16 mouse cellular contexts compared by ENCODE assay signal in the genomic region with DNA sequence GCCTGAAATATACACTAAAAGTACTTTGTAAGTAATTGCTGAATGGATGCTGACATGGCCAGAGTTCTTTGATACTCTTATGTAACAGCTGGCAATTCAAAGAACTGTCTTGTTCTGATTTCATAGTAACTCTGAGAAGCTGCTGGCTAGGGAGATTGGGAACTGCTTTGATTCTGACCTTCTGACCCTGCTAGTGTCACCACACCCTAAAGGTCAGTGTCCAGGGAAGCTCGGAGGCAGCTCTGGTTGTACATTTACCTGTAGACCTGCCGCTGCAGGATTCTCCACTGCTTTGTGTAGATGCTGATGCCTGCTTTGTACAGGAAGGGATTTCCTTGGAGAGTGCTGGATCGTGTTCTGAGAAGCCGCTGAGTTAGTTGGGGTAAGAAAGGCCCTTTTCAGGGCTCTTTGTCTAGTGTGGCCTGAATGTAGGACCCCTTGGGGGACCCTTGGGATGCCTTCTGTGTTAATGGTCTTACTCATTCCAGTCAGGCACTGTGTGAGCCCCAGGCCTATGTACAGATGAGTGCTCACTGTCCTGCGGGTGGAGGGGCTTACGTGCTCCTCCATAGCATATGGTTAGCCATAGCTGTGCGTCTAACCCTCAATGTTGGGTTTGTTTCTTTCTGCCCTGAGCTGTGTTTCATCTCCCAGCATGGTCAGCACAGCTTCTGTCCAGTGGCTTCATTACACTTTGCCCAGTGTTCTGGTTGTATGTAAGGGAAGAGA. TPM values are rescaled to one million over a fixed set of nuclear protein-coding genes. Genes with fewer than 3 reads are reported as not detected.
A peak's percentile ranks its signal among the peaks of the same experiment; 100 is the strongest.
DNase-seq lines count a peak whose midpoint lies in the region; ATAC-seq and TF ChIP-seq lines count a peak whose summit lies in the region.
"Had no signal": no experiment of that assay in that cellular context is flagged by ENCODE, and none has a peak within 500 bp of the region (broad histone marks: within the 10 kb centered on the region; RNA-seq: fewer than 3 reads in every experiment).

No protein-coding gene starts in this region.

- no peak overlapping the region for H3K4me3 ChIP-seq in hindbrain, embryonic 16.5 days (ENCODE audit: low read length)
- no peak overlapping the region for H3K4me3 ChIP-seq in hindbrain, embryonic 12.5 days
- H3K4me3 ChIP-seq in midbrain, embryonic 16.5 days (ENCODE audit: low read depth, low read length) = no peak overlapping the region
- no peak overlapping the region for H3K4me3 ChIP-seq in midbrain, postnatal 0 days (ENCODE audit: low read depth, low read length)
- 0 out of 2 replicates have a peak overlapping the region, but pooled peaks have one; percentile 20 for H3K4me3 ChIP-seq in liver, embryonic 11.5 days (ENCODE audit: low read depth, low read length)
- no peak overlapping the region for H3K4me3 ChIP-seq in neural tube, embryonic 15.5 days (replicated peaks)

- 62% methylated on average over 7 of the region's 7 CpGs for WGBS in hindbrain, embryonic 16.5 days
- WGBS in hindbrain, embryonic 12.5 days = 65% methylated on average over 7 of the region's 7 CpGs
- 58% methylated on average over 7 of the region's 7 CpGs for WGBS in midbrain, embryonic 16.5 days
- 59% methylated on average over 7 of the region's 7 CpGs for WGBS in midbrain, postnatal 0 days
- WGBS in liver, embryonic 11.5 days = 80% methylated on average over 7 of the region's 7 CpGs
- WGBS in neural tube, embryonic 15.5 days = 52% methylated on average over 7 of the region's 7 CpGs

- peak; percentile 32; the same call in 1 of the 2 replicates for ATAC-seq in hindbrain, embryonic 16.5 days
- no peak; the same call in 1 of the 2 replicates for ATAC-seq in hindbrain, embryonic 12.5 days (ENCODE audit: low FRiP score)
- peak; percentile 9; the same call in 1 of the 2 replicates for ATAC-seq in midbrain, embryonic 16.5 days
- ATAC-seq in midbrain, postnatal 0 days (ENCODE audit: low FRiP score) = no peak
- peak; percentile 45; the same call in 1 of the 2 replicates for ATAC-seq in liver, embryonic 11.5 days (replicated peaks; ENCODE audit: low FRiP score)
- no peak for ATAC-seq in neural tube, embryonic 15.5 days (ENCODE audit: low FRiP score)
- ATAC-seq: forebrain, embryonic 16.5 days had no signal

- no peaks in the 10 kb centered on the region for H3K36me3 ChIP-seq in hindbrain, embryonic 16.5 days (ENCODE audit: control insufficient read depth, insufficient read depth, low read length)
- H3K36me3 ChIP-seq in hindbrain, embryonic 12.5 days = no peaks in the 10 kb centered on the region
- no peaks in the 10 kb centered on the region for H3K36me3 ChIP-seq in midbrain, embryonic 16.5 days (ENCODE audit: control insufficient read depth, insufficient read depth, low read length)
- no peaks in the 10 kb centered on the region for H3K36me3 ChIP-seq in midbrain, postnatal 0 days (ENCODE audit: insufficient read depth, low read length)
- H3K36me3 ChIP-seq in liver, embryonic 11.5 days (ENCODE audit: control insufficient read depth, insufficient read depth, low read length) = no peaks in the 10 kb centered on the region
- no peaks in the 10 kb centered on the region for H3K36me3 ChIP-seq in neural tube, embryonic 15.5 days

- DNase-seq in midbrain, postnatal 0 days (ENCODE audit: low spot score) = no peak
- DNase-seq in liver, embryonic 11.5 days (ENCODE audit: low spot score) = no peak
- DNase-seq in urinary bladder, postnatal 10 days (ENCODE audit: low spot score) = no peak
- DNase-seq: adrenal gland, adult 2 months; cerebellum, postnatal 10 days; gastrocnemius, postnatal 14 days; heart, postnatal 4 days; lung, embryonic 14.5 days; right cerebral cortex, postnatal 25 days; thymus, postnatal 4 days had no signal

- no peak for TF ChIP-seq CTCF in midbrain, postnatal 0 days (IDR thresholded peaks at IDR 0.05)

- H3K9me3 ChIP-seq in hindbrain, embryonic 16.5 days (ENCODE audit: control insufficient read depth, low read length) = no peaks in the 10 kb centered on the region
- no peaks in the 10 kb centered on the region for H3K9me3 ChIP-seq in hindbrain, embryonic 12.5 days (replicated peaks)
- no peaks in the 10 kb centered on the region for H3K9me3 ChIP-seq in midbrain, embryonic 16.5 days (replicated peaks; ENCODE audit: control insufficient read depth, low read length, poor library complexity, severe bottlenecking)
- H3K9me3 ChIP-seq in midbrain, postnatal 0 days (ENCODE audit: low read length) = no peaks in the 10 kb centered on the region
- no peaks in the 10 kb centered on the region for H3K9me3 ChIP-seq in liver, embryonic 11.5 days (ENCODE audit: control insufficient read depth, low read length)
- no peaks in the 10 kb centered on the region for H3K9me3 ChIP-seq in neural tube, embryonic 15.5 days (replicated peaks)

- no peak overlapping the region for H3K27ac ChIP-seq in hindbrain, embryonic 16.5 days (ENCODE audit: low read depth, low read length)
- no peak overlapping the region for H3K27ac ChIP-seq in hindbrain, embryonic 12.5 days
- H3K27ac ChIP-seq in midbrain, embryonic 16.5 days (ENCODE audit: low read length) = no peak overlapping the region
- H3K27ac ChIP-seq in midbrain, postnatal 0 days (ENCODE audit: low read depth, low read length) = no peak overlapping the region
- H3K27ac ChIP-seq in liver, embryonic 11.5 days (ENCODE audit: low read depth, low read length) = peak overlapping the region; percentile 55
- H3K27ac ChIP-seq in neural tube, embryonic 15.5 days (replicated peaks) = no peak overlapping the region

- no peaks in the 10 kb centered on the region for H3K27me3 ChIP-seq in hindbrain, embryonic 16.5 days (replicated peaks; ENCODE audit: control insufficient read depth, insufficient read depth, low read length)
- no peaks in the 10 kb centered on the region for H3K27me3 ChIP-seq in hindbrain, embryonic 12.5 days
- H3K27me3 ChIP-seq in midbrain, embryonic 16.5 days (ENCODE audit: control insufficient read depth, insufficient read depth, low read depth, low read length) = no peaks in the 10 kb centered on the region
- H3K27me3 ChIP-seq in midbrain, postnatal 0 days (ENCODE audit: insufficient read depth, low read length) = no peaks in the 10 kb centered on the region
- H3K27me3 ChIP-seq in liver, embryonic 11.5 days (replicated peaks; ENCODE audit: control insufficient read depth, insufficient read depth, low read length) = no peaks in the 10 kb centered on the region
- H3K27me3 ChIP-seq in neural tube, embryonic 15.5 days (replicated peaks) = no peaks in the 10 kb centered on the region
- H3K27me3 ChIP-seq: CH12.LX had no signal

- H3K4me1 ChIP-seq in hindbrain, embryonic 16.5 days (ENCODE audit: control insufficient read depth, insufficient read depth, low read depth, low read length) = peaks cover 11% of the 10 kb centered on the region; the same call in 1 of the 2 replicates
- peaks cover 19% of the 10 kb centered on the region for H3K4me1 ChIP-seq in hindbrain, embryonic 12.5 days
- peaks cover 21% of the 10 kb centered on the region for H3K4me1 ChIP-seq in midbrain, embryonic 16.5 days (ENCODE audit: control insufficient read depth, insufficient read depth, low read length)
- H3K4me1 ChIP-seq in midbrain, postnatal 0 days (ENCODE audit: insufficient read depth, low read length) = no peaks in the 10 kb centered on the region
- peaks cover 8% of the 10 kb centered on the region for H3K4me1 ChIP-seq in liver, embryonic 11.5 days (replicated peaks; ENCODE audit: control insufficient read depth, insufficient read depth, low read length)
- peaks cover 42% of the 10 kb centered on the region for H3K4me1 ChIP-seq in neural tube, embryonic 15.5 days

- no peak overlapping the region for H3K9ac ChIP-seq in hindbrain, embryonic 16.5 days (ENCODE audit: low read depth, low read length)
- no peak overlapping the region for H3K9ac ChIP-seq in hindbrain, embryonic 12.5 days
- H3K9ac ChIP-seq in midbrain, embryonic 16.5 days (ENCODE audit: low read depth, low read length) = no peak overlapping the region
- H3K9ac ChIP-seq in midbrain, postnatal 0 days (replicated peaks; ENCODE audit: low read length, poor library complexity, severe bottlenecking) = no peak overlapping the region
- H3K9ac ChIP-seq in liver, embryonic 11.5 days (ENCODE audit: low read depth, low read length) = no peak overlapping the region
- no peak overlapping the region for H3K9ac ChIP-seq in neural tube, embryonic 15.5 days (replicated peaks)
- H3K9ac ChIP-seq: lung, embryonic 14.5 days had no signal

- H3K4me2 ChIP-seq in hindbrain, embryonic 16.5 days (ENCODE audit: low read length) = no peak overlapping the region
- H3K4me2 ChIP-seq in hindbrain, embryonic 12.5 days (replicated peaks) = no peak overlapping the region
- no peak overlapping the region for H3K4me2 ChIP-seq in midbrain, embryonic 16.5 days (ENCODE audit: low read length)
- no peak overlapping the region for H3K4me2 ChIP-seq in midbrain, postnatal 0 days (ENCODE audit: low read depth, low read length, poor library complexity, severe bottlenecking)
- H3K4me2 ChIP-seq in liver, embryonic 11.5 days = peak overlapping the region; percentile 39
- H3K4me2 ChIP-seq in neural tube, embryonic 15.5 days = no peak overlapping the region
- H3K4me2 ChIP-seq: lung, embryonic 14.5 days had no signal

RNA-seq across cellular contexts. Expression of a gene that starts 45.0 kb away (rescaled TPM):
- 26.6 and 28.4 TPM in 2 replicates for polyA plus RNA-seq in hindbrain, embryonic 16.5 days (2015; fragmentation: Nextera tagmentation; extraction: Ambion mirVana)
- polyA plus RNA-seq in hindbrain, embryonic 12.5 days (2016; fragmentation: Nextera tagmentation; extraction: Ambion mirVana) = 17.4 and 19.3 TPM in 2 replicates
- polyA plus RNA-seq in midbrain, embryonic 16.5 days (2015; fragmentation: Nextera tagmentation; extraction: Ambion mirVana) = 33.0 and 33.4 TPM in 2 replicates
- 86.0 and 94.4 TPM in 2 replicates for total RNA-seq in midbrain, postnatal 0 days (2014; rRNA removed)
- 25.8 and 27.3 TPM in 2 replicates for polyA plus RNA-seq in midbrain, postnatal 0 days (2015; fragmentation: Nextera tagmentation; extraction: Ambion mirVana)
- 15.2 and 16.4 TPM in 2 replicates for polyA plus RNA-seq in liver, embryonic 11.5 days (2014; fragmentation: Nextera tagmentation; extraction: Ambion mirVana)
- 21.4 and 24.1 TPM in 2 replicates for polyA plus RNA-seq in neural tube, embryonic 15.5 days (2015; fragmentation: Nextera tagmentation; extraction: Ambion mirVana)

Comparison
In these comparisons a context has a peak if more than half of its experiments do, and no peak if none do; other contexts are left out.
1. ATAC-seq: peak in hindbrain, embryonic 16.5 days (single experiment), midbrain, embryonic 16.5 days (single experiment) and liver, embryonic 11.5 days (single experiment); none in hindbrain, embryonic 12.5 days (single experiment), midbrain, postnatal 0 days (single experiment) and neural tube, embryonic 15.5 days (single experiment).